Mouse (Mus musculus) embryonic stem cell, embryonic (primary cell): ENCODE data around the gene Ephb2.

Experiments used
- CTCF ChIA-PET, 4 experiments: fragments of 300-600 bp in 2 of 4; fragments of 350-600 bp in 2 of 4; sonication (Branson Sonifier 250); formaldehyde crosslinking; loops; one replicate each; lab custom pipeline; 2022; ENCODE audit warnings: inconsistent platforms in 2 of 4; lab: Charles Lee
- POLR2A ChIA-PET, 4 experiments: fragments of 300-600 bp in 2 of 4; fragments of 350-600 bp in 2 of 4; sonication (Branson Sonifier 250); formaldehyde crosslinking; loops; one replicate each; lab custom pipeline; 2022; ENCODE audit warnings: antibody characterized with exemption in 4 of 4, inconsistent platforms in 1 of 4; lab: Charles Lee

Gene Ephb2

GRCm38 (mm10) chr4:136698404-136699083 is 137.2 kb downstream of the Ephb2 start:
- POLR2A ChIA-PET: interaction anchor here in 2 of 4 experiments (0.7 to 1.2 kb wide), 3 partner anchors 14 to 39 kb away, joined by 3 to 5 read pairs (median 3); no protein-coding TSS in a partner anchor
- CTCF ChIA-PET: interaction anchor here (0.6 to 2.8 kb wide), 5 partner anchors 10 to 180 kb away, joined by 3 to 24 read pairs (median 6); no protein-coding TSS in a partner anchor

- ChIA-PET CTCF (interaction anchor here (0.5 to 2.8 kb wide), 53 partner anchors 9 to 274 kb away, joined by 3 to 28 read pairs (median 4); partner anchors contain the start of gene C1qa (in 1 of the 4)), POLR2A (interaction anchor here in 3 of 4 experiments (0.5 to 2.0 kb wide), 15 partner anchors 9 to 142 kb away, joined by 3 to 7 read pairs (median 3); no protein-coding TSS in a partner anchor)
Measured at GRCm38 (mm10) chr4:136697325-136697724, 138.5 kb downstream of the Ephb2 start.

GRCm38 (mm10) chr4:136696381-136696925 is 139.3 kb downstream of the Ephb2 start:
- CTCF ChIA-PET: interaction anchor here (0.5 to 2.8 kb wide), 91 partner anchors 8 to 1732 kb away, joined by 3 to 28 read pairs (median 4); partner anchors contain the start of genes C1qa (in 1 of the 4) and Htr1d (in 1 of the 4)
- POLR2A ChIA-PET: interaction anchor here in 2 of 4 experiments (0.5 to 2.0 kb wide), 12 partner anchors 11 to 143 kb away, joined by 3 to 7 read pairs (median 3); no protein-coding TSS in a partner anchor

- ChIA-PET POLR2A (interaction anchor here in 3 of 4 experiments (0.7 to 1.5 kb wide), 3 partner anchors 10 to 139 kb away, joined by 3 to 5 read pairs (median 3); no protein-coding TSS in a partner anchor), CTCF (interaction anchor here (0.6 to 2.8 kb wide), 28 partner anchors 7 to 469 kb away, joined by 3 to 24 read pairs (median 5); no protein-coding TSS in a partner anchor)
Measured at GRCm38 (mm10) chr4:136695696-136696095, 140.1 kb downstream of the Ephb2 start.

DNA sequence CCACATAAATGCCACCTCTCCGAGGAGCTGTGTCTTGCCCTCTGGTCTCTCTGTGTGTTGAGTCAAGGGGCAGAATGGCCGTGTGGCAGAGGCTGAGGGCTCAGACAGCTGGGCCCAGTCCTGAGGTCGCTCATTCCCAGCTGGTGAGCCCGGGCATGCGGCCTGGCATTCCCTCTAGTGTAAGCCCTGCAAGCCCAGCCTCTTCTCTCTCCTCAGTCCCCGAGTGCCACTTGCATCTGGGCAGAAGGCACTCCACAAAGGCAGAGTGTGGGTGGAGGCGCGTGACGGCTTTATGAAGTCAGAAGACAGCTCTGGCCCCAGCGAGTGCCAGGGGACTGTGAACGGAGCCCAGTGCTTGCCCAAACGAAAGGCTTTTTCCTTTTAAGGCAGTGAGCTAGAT is 145.8 kb downstream of the Ephb2 start:
- ChIA-PET CTCF (interaction anchor here (0.6 to 3.6 kb wide), 11 partner anchors 7 to 321 kb away, joined by 3 to 24 read pairs (median 3); no protein-coding TSS in a partner anchor), POLR2A (interaction anchor here in 2 of 4 experiments (0.7 to 1.1 kb wide), 6 partner anchors 12 to 1120 kb away, joined by 3 to 6 read pairs (median 3); no protein-coding TSS in a partner anchor)

GRCm38 (mm10) chr4:136688113-136688512 is 147.7 kb downstream of the Ephb2 start:
- ChIA-PET CTCF (interaction anchor here (0.5 to 3.6 kb wide), 35 partner anchors 8 to 293 kb away, joined by 3 to 28 read pairs (median 4); no protein-coding TSS in a partner anchor), POLR2A (interaction anchor here in 2 of 4 experiments (0.8 to 1.9 kb wide), 5 partner anchors 9 to 226 kb away, joined by 3 to 5 read pairs (median 3); partner anchors contain the start of gene 6030445D17Rik (in 1 of the 2))

DNA sequence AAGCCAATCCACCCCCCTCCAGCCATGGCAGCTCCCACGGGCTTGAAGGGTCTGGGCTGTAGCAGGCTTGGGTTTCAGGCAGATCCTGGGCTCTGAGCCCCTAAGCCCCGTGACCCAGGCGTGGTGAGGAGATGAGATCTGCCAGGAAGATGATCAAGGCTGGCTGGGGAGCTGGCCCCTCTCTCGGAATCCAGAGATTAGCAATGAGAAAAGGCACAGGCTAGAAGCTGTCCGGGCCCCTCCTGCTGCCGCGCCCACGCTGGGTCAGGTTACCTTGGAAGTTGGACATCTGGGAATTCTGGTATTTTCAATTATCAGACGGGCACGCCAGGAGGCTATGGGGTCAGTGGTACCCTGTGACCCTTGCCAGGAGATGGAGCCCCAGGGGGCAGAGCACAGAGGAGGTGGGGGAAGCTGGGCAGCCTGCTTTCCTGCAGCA is 150.3 kb downstream of the Ephb2 start:
- CTCF ChIA-PET: interaction anchor here (0.5 to 1.4 kb wide), 12 partner anchors 11 to 399 kb away, joined by 3 to 11 read pairs (median 4); no protein-coding TSS in a partner anchor

GRCm38 (mm10) chr4:136684485-136684884 is 151.3 kb downstream of the Ephb2 start:
- POLR2A ChIA-PET: no interaction called here
- CTCF ChIA-PET: interaction anchor here in 3 of 4 experiments (0.5 to 1.4 kb wide), 7 partner anchors 12 to 1816 kb away, joined by 3 to 4 read pairs (median 3); no protein-coding TSS in a partner anchor

More for the DNA sequence above, 150.3 kb downstream of the Ephb2 start:
- POLR2A ChIA-PET: interaction anchor here in 1 of 4 experiments (0.8 to 1.7 kb wide), 3 partner anchors 10 to 70 kb away, joined by 3 to 7 read pairs (median 3); no protein-coding TSS in a partner anchor

- ChIA-PET CTCF (interaction anchor here in 3 of 4 experiments (0.6 to 1.6 kb wide), 6 partner anchors 15 to 1593 kb away, joined by 3 to 12 read pairs (median 4); no protein-coding TSS in a partner anchor), POLR2A (interaction anchor here in 3 of 4 experiments (0.5 to 1.8 kb wide), 7 partner anchors 16 to 774 kb away, joined by 3 to 13 read pairs (median 4); no protein-coding TSS in a partner anchor)
Measured at GRCm38 (mm10) chr4:136680641-136681040, 155.1 kb downstream of the Ephb2 start.

DNA sequence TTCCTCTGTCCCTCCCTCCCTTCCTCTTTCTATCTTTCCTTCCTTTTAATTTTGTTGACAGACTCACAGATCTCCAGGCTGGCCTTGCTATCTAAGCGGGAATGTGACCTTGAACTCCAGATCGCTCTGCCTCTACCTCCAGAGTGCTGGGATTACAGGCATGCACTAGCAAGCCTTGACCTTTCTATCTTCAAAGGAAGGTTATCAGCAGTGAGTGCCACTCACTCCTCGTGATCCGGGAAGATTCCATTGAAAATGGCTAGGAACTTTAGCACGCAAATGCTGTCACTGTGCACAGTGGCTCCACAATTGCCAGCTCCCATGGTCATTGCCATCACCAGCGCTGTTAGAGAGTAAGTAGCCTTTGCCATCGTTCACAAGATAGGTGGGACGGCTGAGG is 156.6 kb downstream of the Ephb2 start:
- CTCF ChIA-PET: interaction anchor here in 3 of 4 experiments (0.7 to 1.7 kb wide), 6 partner anchors 9 to 169 kb away, joined by 3 to 7 read pairs (median 4); no protein-coding TSS in a partner anchor
- POLR2A ChIA-PET: interaction anchor here in 1 of 4 experiments (1.8 kb wide), 1 partner anchor 189 kb away, joined by 4 read pairs; no protein-coding TSS in a partner anchor

DNA sequence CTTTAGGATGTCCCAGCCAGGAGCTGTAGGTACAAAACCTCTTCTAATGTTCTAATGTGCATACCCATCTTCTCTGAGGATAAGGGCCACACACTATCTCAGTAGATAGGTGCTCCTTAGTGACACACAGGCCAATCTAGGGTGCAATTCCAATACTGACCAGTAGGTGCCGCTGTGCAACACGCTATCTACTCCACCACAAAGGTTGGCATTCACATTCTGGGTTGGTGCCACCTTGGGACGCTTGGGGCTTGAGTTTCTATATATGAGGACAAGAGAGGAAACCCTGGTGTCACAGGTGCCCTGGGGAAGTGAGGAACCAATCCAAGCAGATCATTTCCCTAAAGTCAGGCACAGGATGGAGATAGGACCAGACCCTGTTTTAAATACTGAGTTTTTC is 157.3 kb downstream of the Ephb2 start:
- ChIA-PET CTCF (interaction anchor here in 3 of 4 experiments (0.6 to 1.7 kb wide), 7 partner anchors 10 to 170 kb away, joined by 3 to 7 read pairs (median 3); no protein-coding TSS in a partner anchor), POLR2A (interaction anchor here in 1 of 4 experiments (1.8 kb wide), 1 partner anchor 189 kb away, joined by 4 read pairs; no protein-coding TSS in a partner anchor)

DNA sequence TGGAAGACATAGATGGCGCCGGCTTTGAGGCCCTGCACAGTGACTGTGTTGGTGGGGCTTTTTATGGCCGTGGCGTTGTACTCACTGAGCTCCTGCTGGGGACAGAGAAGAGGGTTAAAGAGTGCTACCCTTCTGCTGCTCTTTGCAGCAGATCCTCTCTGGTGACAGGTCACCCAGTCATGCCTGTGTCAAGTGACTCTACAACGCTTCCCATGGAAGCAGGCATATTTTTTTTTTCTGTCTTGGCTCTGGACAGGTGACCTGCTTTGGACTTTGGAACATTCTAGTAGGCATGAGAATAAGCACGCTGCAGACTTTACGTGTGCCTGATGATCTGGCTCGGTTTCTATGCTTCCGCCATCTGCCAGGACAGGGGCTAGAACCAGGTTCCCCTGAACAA is 160.3 kb downstream of the Ephb2 start:
- CTCF ChIA-PET: interaction anchor here in 3 of 4 experiments (0.7 to 1.2 kb wide), 4 partner anchors 9 to 601 kb away, joined by 3 to 4 read pairs (median 3); no protein-coding TSS in a partner anchor
- POLR2A ChIA-PET: interaction anchor here in 1 of 4 experiments (0.5 to 0.7 kb wide), 2 partner anchors 12 to 88 kb away, joined by 4 to 5 read pairs; no protein-coding TSS in a partner anchor

DNA sequence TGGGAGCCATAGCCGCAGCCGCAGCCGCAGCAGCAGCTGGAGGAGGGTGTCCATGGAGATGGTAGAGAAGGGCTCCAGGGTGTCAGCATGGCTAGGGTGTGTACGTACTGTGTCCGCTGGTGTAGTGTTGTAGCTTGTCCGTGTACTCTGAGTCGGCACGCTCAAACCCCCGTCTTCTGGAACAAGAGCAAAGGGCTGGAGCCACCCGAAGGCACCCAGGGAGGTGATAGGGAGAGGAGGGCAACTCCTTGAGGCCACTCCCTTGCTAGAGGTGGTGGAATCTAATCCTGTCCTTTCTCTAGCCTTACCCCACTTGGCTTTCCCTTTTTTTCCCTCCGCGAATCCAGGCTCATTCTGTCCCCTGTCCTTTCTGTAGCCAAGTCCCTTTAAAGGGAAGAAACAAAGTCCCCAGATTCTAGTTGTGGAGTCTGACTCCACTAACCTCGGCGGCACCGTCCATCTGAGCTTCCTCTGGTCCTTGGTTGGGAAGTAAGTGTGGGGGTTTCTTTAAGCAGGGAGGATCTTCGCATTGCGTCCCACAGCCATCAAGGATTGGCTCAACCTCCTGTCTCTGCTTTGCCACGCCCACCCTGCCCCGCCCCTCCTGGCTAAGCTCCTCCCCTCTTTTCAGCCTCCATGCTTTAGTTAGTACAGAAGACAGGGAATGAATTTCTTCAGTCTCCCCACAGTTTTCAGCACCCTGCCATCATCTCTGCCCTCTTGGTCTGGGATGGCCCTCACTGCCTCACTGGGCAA is 163.3 kb downstream of the Ephb2 start:
- ChIA-PET CTCF (interaction anchor here (0.5 to 1.6 kb wide), 28 partner anchors 16 to 380 kb away, joined by 3 to 8 read pairs (median 4); no protein-coding TSS in a partner anchor), POLR2A (interaction anchor here in 3 of 4 experiments (0.6 to 1.6 kb wide), 11 partner anchors 12 to 1587 kb away, joined by 3 to 5 read pairs (median 3); no protein-coding TSS in a partner anchor)

DNA sequence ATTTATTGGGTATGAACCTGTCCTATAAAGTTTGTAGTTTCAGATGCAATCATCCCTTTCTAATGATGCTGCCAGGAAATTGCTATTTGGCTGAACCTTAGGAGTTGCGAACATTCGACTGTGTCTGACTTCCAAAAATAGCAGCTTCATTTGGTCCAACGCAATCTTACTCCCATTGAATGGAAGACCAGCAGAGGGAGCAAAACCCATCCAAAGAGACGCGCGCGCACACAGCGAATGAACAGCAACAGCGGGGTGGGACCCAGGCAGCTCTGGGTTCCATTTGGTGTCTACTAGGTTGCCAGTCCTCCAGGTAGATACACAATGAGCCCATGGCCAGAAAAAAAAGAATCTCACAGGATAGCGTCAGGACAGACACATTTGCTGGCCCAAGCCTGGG is 168.0 kb downstream of the Ephb2 start:
- CTCF ChIA-PET: interaction anchor here (0.5 to 3.1 kb wide), 48 partner anchors 9 to 404 kb away, joined by 3 to 15 read pairs (median 4); no protein-coding TSS in a partner anchor
- POLR2A ChIA-PET: interaction anchor here in 3 of 4 experiments (0.7 to 1.4 kb wide), 4 partner anchors 30 to 237 kb away, joined by 3 to 4 read pairs (median 3); no protein-coding TSS in a partner anchor

DNA sequence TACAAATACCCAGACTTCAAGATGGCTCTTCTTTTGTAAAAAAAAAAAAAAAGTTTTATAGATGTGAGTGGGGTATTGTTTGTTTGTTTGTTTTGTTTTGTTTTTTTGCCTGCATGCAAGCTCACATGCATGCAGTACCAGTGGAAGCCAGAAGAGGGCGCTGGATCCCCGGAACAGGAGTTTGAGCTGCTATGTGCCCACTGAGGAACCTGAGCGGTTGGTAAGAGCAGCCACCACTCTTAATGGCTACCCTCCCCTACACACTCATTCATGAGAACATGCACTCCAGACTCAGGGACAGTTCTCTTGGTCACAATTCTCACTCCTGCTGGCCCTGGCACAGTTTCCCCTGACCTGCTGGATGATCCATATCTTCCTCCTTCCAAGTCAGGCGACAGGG is 169.8 kb downstream of the Ephb2 start:
- POLR2A ChIA-PET: interaction anchor here (0.6 to 1.5 kb wide), 12 partner anchors 8 to 798 kb away, joined by 3 to 8 read pairs (median 3); no protein-coding TSS in a partner anchor
- CTCF ChIA-PET: interaction anchor here (0.5 to 3.1 kb wide), 108 partner anchors 8 to 1739 kb away, joined by 3 to 18 read pairs (median 4); partner anchors contain the start of genes C1qa (in 1 of the 4), Tex46 (in 1 of the 4) and Wnt4 (in 1 of the 4)

- POLR2A ChIA-PET: interaction anchor here in 3 of 4 experiments (0.6 to 1.5 kb wide), 4 partner anchors 22 to 213 kb away, joined by 3 to 4 read pairs (median 3); no protein-coding TSS in a partner anchor
- CTCF ChIA-PET: interaction anchor here (0.6 to 2.5 kb wide), 29 partner anchors 8 to 931 kb away, joined by 3 to 18 read pairs (median 6); no protein-coding TSS in a partner anchor
Measured at GRCm38 (mm10) chr4:136665068-136665467, 170.7 kb downstream of the Ephb2 start.
